Mouse (Mus musculus) heart, embryonic 13.5 days (tissue): ENCODE data around the gene Cacna1c. TPM values are rescaled to one million over a fixed set of nuclear protein-coding genes. Genes with fewer than 3 reads are reported as not detected.
"Not testable (repeated sequence)": the region's sequence is repeated elsewhere in the genome, so short reads cannot be mapped to it uniquely, and the experiment has no call there.

ENCODE experiments used
- ATAC-seq: fragments of 200-750 bp; cut with Nextera tagmentation; 2 replicates; pipeline ENCODE4 v1.8.0; 2017; ENCODE audit warnings: moderate TSS enrichment; ENCODE audit not compliant: insufficient number of reproducible peaks, low FRiP score, low TSS enrichment; ENCODE audit errors: extremely low read depth
- H3K27ac ChIP-seq: fragments of 300-500 bp; sonication (generic); replicated peaks from 2 replicates; pipeline ENCODE4 v1.5.1; 2015; ENCODE audit warnings: moderate library complexity, mild to moderate bottlenecking, inconsistent platforms
- H3K27me3 ChIP-seq: fragments of 300-500 bp; sonication (generic); replicated peaks from 2 replicates; pipeline ENCODE4 v1.6.1; 2015; ENCODE audit warnings: mild to moderate bottlenecking, inconsistent platforms
- H3K36me3 ChIP-seq: fragments of 300-500 bp; sonication (generic); 2 replicates; pipeline ENCODE4 v1.6.1; 2015; ENCODE audit warnings: mild to moderate bottlenecking, inconsistent platforms
- H3K4me1 ChIP-seq: fragments of 300-500 bp; sonication (generic); 2 replicates; pipeline ENCODE4 v1.6.1; 2015; ENCODE audit warnings: inconsistent platforms
- H3K4me2 ChIP-seq: fragments of 300-500 bp; sonication (generic); 2 replicates; pipeline ENCODE4 v1.6.1; 2015; ENCODE audit warnings: inconsistent platforms, mild to moderate bottlenecking, moderate library complexity
- H3K4me3 ChIP-seq: fragments of 300-500 bp; sonication (generic); 2 replicates; pipeline ENCODE4 v1.5.1; 2015; ENCODE audit warnings: moderate library complexity, mild to moderate bottlenecking, inconsistent platforms
- H3K9ac ChIP-seq: fragments of 300-500 bp; sonication (generic); 2 replicates; pipeline ENCODE4 v1.6.1; 2015; ENCODE audit warnings: inconsistent platforms, mild to moderate bottlenecking, moderate library complexity
- H3K9me3 ChIP-seq: fragments of 300-500 bp; sonication (generic); 2 replicates; pipeline ENCODE4 v1.6.1; 2016; ENCODE audit warnings: inconsistent platforms
- WGBS: fragments of 180-500 bp; shearing (Covaris S2); methylation state at CpG from one replicate; pipeline ENCODE4 v1.1.7; 2015; ENCODE audit warnings: mixed read lengths; 5-methylcytosine and 5-hydroxymethylcytosine counted together
- polyA plus RNA-seq: library from polyadenylated mRNA; unstranded; fragments of >200 nt; fragmentation: Nextera tagmentation; extraction: Ambion mirVana; gene quantifications from 2 replicates; pipeline ENCODE4 v1.2.1, GENCODE M21; 2015

Cacna1c gene
- polyA plus RNA-seq, 1 experiment from 2014 or later = 41.8 TPM

DNA sequence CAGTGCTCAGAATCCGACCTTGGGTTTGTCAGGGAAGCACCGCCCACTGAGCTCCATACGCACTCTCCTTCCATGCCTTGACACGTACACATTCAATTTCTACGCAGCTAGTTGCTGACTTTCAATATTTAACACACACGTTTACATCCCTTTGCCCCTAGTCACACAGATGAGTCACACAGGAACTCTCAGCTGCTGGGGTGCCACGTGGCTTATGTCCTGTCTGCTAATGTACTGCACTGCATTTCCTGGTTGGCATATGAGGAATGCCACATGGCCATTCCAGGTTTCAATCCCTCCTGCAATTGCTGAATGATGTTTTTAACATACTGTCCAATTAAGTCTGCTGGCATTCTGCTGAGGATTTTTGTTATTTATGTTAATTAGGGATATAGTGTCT is 574.4 kb downstream of the Cacna1c start:
- WGBS = 63% methylated on average over 7 of the region's 7 CpGs
- no peak overlapping the region for H3K27ac ChIP-seq
- no peaks in the 10 kb centered on the region for H3K9me3 ChIP-seq
- H3K9ac ChIP-seq = no peak overlapping the region
- no peaks in the 10 kb centered on the region for H3K4me1 ChIP-seq
- H3K4me2 ChIP-seq = peak overlapping the region; percentile 21; the same call in 1 of the 2 replicates
- H3K27me3 ChIP-seq = no peaks in the 10 kb centered on the region
- peaks cover 62% of the 10 kb centered on the region for H3K36me3 ChIP-seq
- no peak for ATAC-seq
- no peak overlapping the region for H3K4me3 ChIP-seq

DNA sequence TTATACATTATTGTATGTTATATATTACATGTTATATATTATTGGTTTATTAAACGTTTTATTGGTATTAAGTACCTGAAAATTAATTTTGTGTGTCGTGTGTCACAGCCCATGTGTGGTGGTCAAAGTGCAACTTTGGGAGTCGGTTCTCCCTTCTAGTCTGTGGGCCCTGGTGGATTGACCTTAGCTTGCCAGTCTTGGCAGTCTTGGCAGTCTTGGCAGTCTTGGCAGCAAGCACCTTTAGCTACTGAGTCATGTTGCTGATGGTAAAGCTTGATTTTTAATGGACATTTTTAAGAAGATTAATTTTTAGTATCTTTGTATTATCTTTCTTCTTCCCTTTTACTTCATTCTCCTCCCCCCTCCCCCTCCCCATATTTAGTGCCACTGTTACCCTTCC is 574.8 kb downstream of the Cacna1c start:
- no peaks in the 10 kb centered on the region for H3K4me1 ChIP-seq
- H3K9ac ChIP-seq = no peak overlapping the region
- no peak overlapping the region for H3K27ac ChIP-seq
- no peaks in the 10 kb centered on the region for H3K9me3 ChIP-seq
- no peaks in the 10 kb centered on the region for H3K27me3 ChIP-seq
- H3K36me3 ChIP-seq = peaks cover 62% of the 10 kb centered on the region
- no peak overlapping the region for H3K4me3 ChIP-seq
- H3K4me2 ChIP-seq = peak overlapping the region; percentile 21; the same call in 1 of the 2 replicates
- no peak for ATAC-seq
- whole genome bisulfite sequencing = 79% methylated on average over 3 of the region's 3 CpGs

DNA sequence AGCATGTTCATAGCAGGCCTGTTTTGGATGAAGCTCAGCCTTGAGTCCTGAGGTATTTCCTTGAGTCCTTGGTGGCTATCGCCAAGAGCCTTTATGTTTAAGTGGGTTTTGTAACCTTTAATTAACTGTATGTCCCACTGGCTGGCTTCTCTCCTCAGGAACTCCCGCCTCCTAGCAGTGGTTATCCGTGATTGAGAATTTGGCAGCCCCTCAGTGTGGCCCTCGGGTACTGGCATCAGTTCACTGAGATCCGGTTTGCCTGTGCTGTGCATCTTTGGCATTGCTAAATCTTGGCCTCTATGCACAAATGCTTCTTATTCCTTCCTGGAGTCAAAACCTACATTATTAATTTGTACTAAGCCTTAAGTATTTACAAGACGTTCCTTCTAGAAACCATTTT is 587.3 kb downstream of the Cacna1c start:
- no peaks in the 10 kb centered on the region for H3K4me1 ChIP-seq
- no peak overlapping the region for H3K9ac ChIP-seq
- no peak overlapping the region for H3K4me3 ChIP-seq
- H3K27ac ChIP-seq = no peak overlapping the region
- no peak for ATAC-seq
- H3K36me3 ChIP-seq = peaks cover 100% of the 10 kb centered on the region
- H3K27me3 ChIP-seq = no peaks in the 10 kb centered on the region
- no peak overlapping the region for H3K4me2 ChIP-seq
- 82% methylated on average over 6 of the region's 6 CpGs for WGBS
- no peaks in the 10 kb centered on the region for H3K9me3 ChIP-seq

GRCm38 (mm10) chr6:118605974-118606373 is 590.2 kb downstream of the Cacna1c start:
- 65% methylated on average over 7 of the region's 7 CpGs for WGBS
- H3K4me2 ChIP-seq = no peak overlapping the region
- ATAC-seq = no peak
- no peaks in the 10 kb centered on the region for H3K9me3 ChIP-seq
- no peak overlapping the region for H3K4me3 ChIP-seq
- no peak overlapping the region for H3K9ac ChIP-seq
- H3K27ac ChIP-seq = no peak overlapping the region
- no peaks in the 10 kb centered on the region for H3K27me3 ChIP-seq
- peaks cover 100% of the 10 kb centered on the region for H3K36me3 ChIP-seq
- no peaks in the 10 kb centered on the region for H3K4me1 ChIP-seq

DNA sequence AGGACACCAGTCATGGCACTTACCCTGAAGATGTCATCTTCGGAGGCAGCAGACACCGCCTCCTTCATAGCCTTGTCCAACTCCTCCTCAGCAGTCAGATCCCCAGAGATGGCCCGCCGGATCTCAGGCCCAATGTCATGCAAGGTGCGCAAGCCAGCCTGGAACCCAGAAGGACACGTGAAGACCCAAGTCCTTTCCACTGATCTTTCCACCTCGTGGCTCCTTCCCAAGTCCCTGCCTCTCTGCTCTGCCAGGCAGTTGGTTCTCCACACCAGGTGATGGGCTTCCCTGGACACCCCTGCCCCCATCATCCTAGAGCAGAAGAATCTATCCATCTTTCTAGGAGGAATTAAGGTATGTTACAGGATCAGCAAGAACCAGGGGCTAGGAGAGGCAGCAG is 592.4 kb downstream of the Cacna1c start:
- H3K27ac ChIP-seq = no peak overlapping the region
- ATAC-seq = no peak
- H3K9ac ChIP-seq = no peak overlapping the region
- no peaks in the 10 kb centered on the region for H3K27me3 ChIP-seq
- no peak overlapping the region for H3K4me2 ChIP-seq
- H3K4me1 ChIP-seq = no peaks in the 10 kb centered on the region
- peaks cover 95% of the 10 kb centered on the region for H3K36me3 ChIP-seq
- no peaks in the 10 kb centered on the region for H3K9me3 ChIP-seq
- no peak overlapping the region for H3K4me3 ChIP-seq
- WGBS = 92% methylated on average over 7 of the region's 7 CpGs

DNA sequence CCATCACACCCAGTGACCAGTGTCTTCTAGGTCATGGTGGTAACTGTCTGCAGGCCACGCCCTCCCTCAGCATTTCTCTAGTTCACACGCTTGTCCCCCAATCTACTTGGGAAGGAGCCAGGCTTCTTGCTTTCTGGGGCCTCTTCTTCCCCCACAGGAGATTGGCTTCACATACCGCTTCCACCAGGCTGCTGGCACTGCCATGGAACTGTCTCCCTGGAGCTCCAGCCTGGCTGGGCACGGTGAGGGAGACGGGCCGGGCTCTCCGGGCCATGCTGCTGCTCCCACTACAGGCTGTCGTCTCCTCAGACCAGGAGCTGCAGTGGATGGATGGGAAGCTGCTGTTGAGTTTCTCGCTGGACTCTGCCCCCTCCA is 600.5 kb downstream of the Cacna1c start:
- H3K27ac ChIP-seq = 0 out of 2 replicates have a peak overlapping the region, but pooled peaks have one; percentile 28
- H3K36me3 ChIP-seq = peaks cover 90% of the 10 kb centered on the region
- no peaks in the 10 kb centered on the region for H3K9me3 ChIP-seq
- H3K4me1 ChIP-seq = peaks cover 18% of the 10 kb centered on the region
- WGBS = 61% methylated on average over 9 of the region's 9 CpGs
- peaks cover 24% of the 10 kb centered on the region for H3K27me3 ChIP-seq
- ATAC-seq = no peak
- H3K4me3 ChIP-seq = no peak overlapping the region
- no peak overlapping the region for H3K4me2 ChIP-seq
- H3K9ac ChIP-seq = peak overlapping the region; percentile 37; the same call in 1 of the 2 replicates

DNA sequence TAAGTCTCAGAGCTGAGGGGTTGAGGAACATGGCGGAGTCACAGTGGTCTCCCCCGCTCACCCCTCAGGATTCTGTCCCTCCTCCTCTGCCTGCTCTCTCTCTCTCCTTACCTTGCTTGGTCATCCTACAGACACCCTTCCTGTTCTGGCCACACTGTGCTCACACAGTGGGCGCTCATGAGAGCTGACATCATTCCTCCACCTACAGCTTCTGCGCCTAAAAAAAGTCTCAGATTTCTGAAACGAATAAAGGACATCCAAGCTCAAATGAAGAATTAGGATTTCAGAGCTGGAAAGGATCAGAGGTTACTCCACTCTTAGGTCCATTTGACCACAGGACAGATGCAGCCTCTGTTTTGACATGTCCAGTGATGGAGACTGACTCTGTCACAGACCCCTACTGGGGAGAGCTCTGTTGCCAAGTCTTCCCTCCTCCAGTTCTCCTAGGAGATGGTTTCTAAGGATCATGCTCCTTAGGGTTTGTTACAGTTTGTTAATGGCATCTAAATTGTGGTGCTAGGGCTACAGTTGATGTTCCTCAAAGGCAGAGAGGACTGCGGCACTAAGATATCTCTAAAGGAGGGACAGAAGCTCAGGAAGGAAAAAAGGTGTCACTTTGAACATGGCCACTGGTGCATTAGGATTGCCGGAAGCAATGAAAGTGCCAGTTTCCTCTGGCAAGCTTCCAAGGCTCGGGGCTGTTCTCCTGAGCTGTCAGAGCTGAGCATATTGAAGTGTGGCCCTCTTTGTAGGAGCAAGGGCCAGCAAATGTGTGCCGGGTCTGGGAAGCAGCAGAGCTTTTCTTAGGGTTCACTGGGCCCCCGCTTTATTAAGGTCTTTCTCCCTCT is 601.2 kb downstream of the Cacna1c start:
- peaks cover 87% of the 10 kb centered on the region for H3K36me3 ChIP-seq

DNA sequence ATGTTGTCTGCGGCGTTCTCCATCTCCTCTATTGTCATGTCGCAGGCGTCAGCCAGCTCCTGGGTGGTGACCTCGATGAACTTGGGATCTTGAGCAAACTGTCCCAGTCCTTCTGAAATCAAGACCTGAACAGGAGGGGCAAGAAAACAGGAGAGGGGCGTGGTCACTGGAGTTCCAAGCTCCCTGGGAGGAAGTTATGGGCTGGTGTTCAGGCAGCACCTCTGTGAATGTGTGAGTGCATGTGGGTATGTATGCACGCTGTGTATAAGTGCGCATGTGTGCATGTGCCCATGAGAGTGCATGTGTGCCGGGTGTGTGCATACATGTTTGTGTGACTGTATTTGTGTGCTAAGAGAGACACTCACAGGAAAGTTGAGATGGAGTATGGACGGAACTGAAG is 602.1 kb downstream of the Cacna1c start:
- no peak overlapping the region for H3K27ac ChIP-seq
- ATAC-seq = no peak
- H3K27me3 ChIP-seq = peaks cover 24% of the 10 kb centered on the region
- 46% methylated on average over 10 of the region's 10 CpGs for WGBS
- H3K36me3 ChIP-seq = peaks cover 88% of the 10 kb centered on the region
- H3K4me3 ChIP-seq = peak overlapping the region; percentile 44
- H3K9me3 ChIP-seq = no peaks in the 10 kb centered on the region
- peak overlapping the region; percentile 68 for H3K4me2 ChIP-seq
- H3K4me1 ChIP-seq = peaks cover 18% of the 10 kb centered on the region
- peak overlapping the region; percentile 41 for H3K9ac ChIP-seq

More for the DNA sequence above, 601.2 kb downstream of the Cacna1c start:
- Histone ChIP-seq H3K9me3 (no peaks in the 10 kb centered on the region), H3K27ac (0 out of 2 replicates have a peak overlapping the region, but pooled peaks have one; percentile 28), H3K9ac (no peak overlapping the region), H3K4me3 (no peak overlapping the region), H3K4me2 (no peak overlapping the region), H3K27me3 (peaks cover 24% of the 10 kb centered on the region), H3K4me1 (peaks cover 18% of the 10 kb centered on the region)
- ATAC-seq = no peak
- 67% methylated on average over 10 of the region's 10 CpGs for WGBS

DNA sequence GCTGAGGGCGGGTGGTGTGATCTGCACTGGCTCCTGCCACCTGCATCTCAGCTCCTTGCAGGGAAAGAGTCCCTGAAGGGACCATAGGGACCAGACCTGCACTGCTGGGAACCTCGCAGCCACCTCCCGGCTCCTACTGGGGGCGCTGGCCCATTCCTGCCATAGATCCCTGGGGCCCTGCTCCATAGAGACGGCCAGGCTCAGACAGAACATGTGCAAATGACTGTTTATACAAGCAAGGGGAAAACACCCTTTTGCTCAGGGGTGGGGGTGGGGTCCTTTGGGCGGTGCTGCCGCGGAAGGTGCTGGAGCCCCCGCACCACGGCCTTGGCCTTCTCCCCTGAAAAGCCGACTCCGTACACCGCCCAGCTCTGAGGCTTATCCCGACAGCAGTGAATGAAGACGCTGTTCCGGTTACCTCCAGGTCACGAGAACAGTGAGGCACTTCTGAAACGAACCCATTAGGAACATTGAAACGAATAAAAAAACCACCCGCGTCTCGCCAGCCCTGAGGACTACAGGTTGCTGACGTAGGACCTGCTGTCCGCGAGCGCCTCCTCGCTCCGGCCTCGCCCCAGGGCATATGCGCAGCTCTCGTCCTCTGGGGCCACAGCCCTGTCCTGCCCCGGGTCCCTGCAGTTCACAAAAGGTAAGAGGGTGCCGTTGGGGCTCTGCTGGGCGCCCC is 602.7 kb downstream of the Cacna1c start:
- H3K27me3 ChIP-seq = peaks cover 24% of the 10 kb centered on the region
- 25% methylated on average over 34 of the region's 34 CpGs for WGBS
- no peak for ATAC-seq
- H3K36me3 ChIP-seq = peaks cover 85% of the 10 kb centered on the region
- H3K27ac ChIP-seq = no peak overlapping the region
- peak overlapping the region; percentile 44 for H3K4me3 ChIP-seq
- peak overlapping the region; percentile 68 for H3K4me2 ChIP-seq
- H3K4me1 ChIP-seq = peaks cover 18% of the 10 kb centered on the region
- H3K9me3 ChIP-seq = no peaks in the 10 kb centered on the region
- H3K9ac ChIP-seq = peak overlapping the region; percentile 41

- no peak for ATAC-seq
- 54% methylated on average over 21 of the region's 21 CpGs for WGBS
- H3K9ac ChIP-seq = peak overlapping the region; percentile 41
- peaks cover 18% of the 10 kb centered on the region for H3K4me1 ChIP-seq
- H3K9me3 ChIP-seq = no peaks in the 10 kb centered on the region
- peak overlapping the region; percentile 68 for H3K4me2 ChIP-seq
- peak overlapping the region; percentile 44 for H3K4me3 ChIP-seq
- H3K27ac ChIP-seq = no peak overlapping the region
- H3K36me3 ChIP-seq = peaks cover 79% of the 10 kb centered on the region
- H3K27me3 ChIP-seq = peaks cover 24% of the 10 kb centered on the region
These were observed 603.4 kb downstream of the Cacna1c start for GRCm38 (mm10) chr6:118592662-118593376.

GRCm38 (mm10) chr6:118578741-118579140 is 617.5 kb downstream of the Cacna1c start:
- H3K27me3 ChIP-seq, H3K9me3 ChIP-seq, ATAC-seq, H3K36me3 ChIP-seq, H3K4me2 ChIP-seq, H3K27ac ChIP-seq, H3K4me1 ChIP-seq, H3K9ac ChIP-seq, H3K4me3 ChIP-seq: not testable (repeated sequence)
- WGBS = 68% methylated on average over 4 of the region's 4 CpGs
